Mouse (Mus musculus): Measurements from ENCODE around the gene Gm15091.
"Not testable (repeated sequence)": the region's sequence is repeated elsewhere in the genome, so short reads cannot be mapped to it uniquely, and the experiment has no call there.

The Gm15091 gene

DNA sequence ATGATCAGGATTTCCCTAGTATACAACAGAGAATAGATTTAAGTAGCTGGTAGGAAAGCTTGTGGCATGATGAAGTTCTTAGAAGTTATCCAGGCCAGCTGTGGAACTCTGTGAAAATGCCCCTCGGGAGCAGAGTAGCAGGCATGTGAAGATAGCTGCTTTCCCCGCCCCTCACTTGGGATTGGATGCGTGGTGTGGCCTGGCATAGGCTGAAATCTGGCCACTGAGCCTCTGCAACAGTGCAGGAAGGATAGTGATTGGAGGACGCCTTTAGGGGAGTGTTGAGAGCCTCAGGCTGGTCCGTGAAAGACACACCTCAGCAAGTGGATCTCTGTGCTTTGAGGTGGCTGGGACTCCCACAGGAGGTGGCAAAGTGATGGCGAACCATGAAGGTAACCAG is at the start of gene Gm15091:
Gene Gm15091 (plus strand): TSS at position 301 of the 400 bp plus-strand sequence.
- DNase-seq (ENCODE audit: low read depth, low spot score), result not testable (repeated sequence)

Data from retina, adult 2 months (tissue).